Mouse (Mus musculus): ENCODE measurements around the gene Zbtb48. TPM values are rescaled to one million over a fixed set of nuclear protein-coding genes. Genes with fewer than 3 reads are reported as not detected.

The Zbtb48 gene
- polyA plus RNA-seq, 1 experiment from 2014 or later, result 13.7 TPM

DNA sequence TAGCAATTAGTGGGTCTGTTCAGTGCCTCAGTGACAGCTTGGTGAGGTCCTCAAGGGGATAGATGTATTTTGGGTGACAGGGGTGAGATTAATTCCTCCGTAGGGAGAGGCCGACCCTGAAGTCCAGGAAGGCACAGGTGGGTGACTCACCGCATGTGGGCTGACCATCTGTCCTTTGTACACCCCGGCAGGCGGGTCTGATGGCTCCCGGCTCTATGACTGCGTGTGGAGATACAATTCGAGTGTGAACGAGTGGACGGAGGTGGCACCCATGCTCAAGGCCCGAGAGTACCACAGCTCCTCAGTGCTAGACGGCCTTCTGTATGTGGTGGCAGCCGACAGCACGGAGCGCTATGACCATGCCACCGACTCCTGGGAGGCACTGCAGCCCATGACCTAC lies 15.4 kb downstream of the Zbtb48 start:
- Histone ChIP-seq H3K4me2 (replicated peaks; ENCODE audit: low read depth, low read length) (peak overlapping the region; percentile 100), H3K27me3 (replicated peaks; ENCODE audit: insufficient read depth, low read length) (no peaks in the 10 kb centered on the region), H3K27ac (ENCODE audit: low read length) (no peak overlapping the region; the same call in 1 of the 2 replicates), H3K4me3 (ENCODE audit: low read depth, low read length) (no peak overlapping the region), H3K9ac (replicated peaks; ENCODE audit: low read depth) (no peak overlapping the region), H3K9me3 (ENCODE audit: low read length) (no peaks in the 10 kb centered on the region), H3K36me3 (ENCODE audit: insufficient read depth, low read length) (peaks cover 20% of the 10 kb centered on the region), H3K4me1 (ENCODE audit: insufficient read depth, low read depth, low read length) (peaks cover 18% of the 10 kb centered on the region)
- ATAC-seq (no peak), DNase-seq (ENCODE audit: low spot score) (no peak)
- no peak for TF ChIP-seq EP300 (IDR thresholded peaks at IDR 0.05)
- no peak for TF ChIP-seq CTCF (IDR thresholded peaks at IDR 0.05)
- 84% methylated on average over 16 of the region's 16 CpGs for WGBS

DNA sequence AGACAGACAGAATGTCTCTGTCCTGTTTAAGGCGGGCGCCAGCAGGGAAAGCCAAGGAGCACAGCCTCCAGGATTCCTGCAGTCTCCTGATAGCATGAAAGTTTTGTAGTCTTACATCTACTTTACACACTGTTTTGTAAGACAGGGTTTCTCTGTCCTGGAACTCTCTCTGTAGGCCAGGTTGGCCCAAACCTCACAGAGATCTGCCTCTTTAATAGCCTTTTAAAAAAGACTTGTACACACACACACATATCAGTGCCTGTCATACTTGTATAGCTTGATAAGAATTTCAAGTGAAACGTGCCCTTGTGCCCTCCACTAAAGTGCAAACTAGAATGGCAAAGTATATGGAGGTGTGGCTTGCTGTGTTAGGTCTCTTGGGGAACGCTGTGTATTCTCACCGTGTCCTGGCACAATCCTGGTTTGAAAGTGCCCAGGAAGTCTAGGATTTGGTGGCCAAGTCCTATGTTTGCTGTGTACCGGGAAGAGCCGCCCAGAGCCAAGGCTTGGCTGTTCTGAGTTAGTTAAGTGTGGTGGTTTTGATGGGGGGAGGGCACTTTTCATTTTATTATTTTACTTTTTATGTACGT lies 16.2 kb downstream of the Zbtb48 start:
- DNase-seq (ENCODE audit: low spot score), result peak; percentile 65
- Histone ChIP-seq H3K9me3 (ENCODE audit: low read length) (no peaks in the 10 kb centered on the region), H3K36me3 (ENCODE audit: insufficient read depth, low read length) (peaks cover 19% of the 10 kb centered on the region), H3K27ac (ENCODE audit: low read length) (peak overlapping the region; percentile 97), H3K4me3 (ENCODE audit: low read depth, low read length) (peak overlapping the region; percentile 74), H3K27me3 (replicated peaks; ENCODE audit: insufficient read depth, low read length) (no peaks in the 10 kb centered on the region), H3K9ac (replicated peaks; ENCODE audit: low read depth) (peak overlapping the region; percentile 73), H3K4me1 (ENCODE audit: insufficient read depth, low read depth, low read length) (peaks cover 18% of the 10 kb centered on the region), H3K4me2 (replicated peaks; ENCODE audit: low read depth, low read length) (peak overlapping the region; percentile 100)
- TF ChIP-seq EP300 (IDR thresholded peaks at IDR 0.05) (0 out of 2 replicates have a peak, but pooled peaks have one; percentile 29), CTCF (IDR thresholded peaks at IDR 0.05) (no peak)
- no peak; the same call in 1 of the 2 replicates for ATAC-seq
- WGBS, result 51% methylated on average over 8 of the region's 8 CpGs

DNA sequence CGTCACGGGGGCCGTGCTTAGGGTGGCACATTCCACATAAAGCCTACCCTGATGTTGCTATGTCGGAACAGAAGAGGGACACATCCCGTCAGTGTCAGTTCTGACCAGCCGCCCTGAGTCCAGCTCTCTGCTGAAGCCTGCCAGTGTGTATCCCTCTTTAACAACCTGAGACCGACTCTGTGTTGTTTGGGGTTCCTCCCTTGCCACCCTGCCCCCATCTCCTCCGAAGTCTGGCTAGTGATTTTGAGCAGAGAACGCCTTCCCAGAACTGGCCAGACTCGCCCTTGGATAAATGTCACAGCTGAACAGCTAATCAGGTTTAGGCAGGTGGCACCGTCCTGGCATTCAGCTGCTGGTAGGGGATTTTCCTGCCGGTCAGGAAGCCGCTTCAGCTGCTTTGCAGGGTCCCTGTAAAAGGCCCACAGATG lies 16.8 kb downstream of the Zbtb48 start:
- WGBS, result 18% methylated on average over 13 of the region's 13 CpGs
- ATAC-seq, result no peak
- H3K27ac ChIP-seq (ENCODE audit: low read length), result peak overlapping the region; percentile 97
- TF ChIP-seq EP300 (IDR thresholded peaks at IDR 0.05) (0 out of 2 replicates have a peak, but pooled peaks have one; percentile 8), CTCF (IDR thresholded peaks at IDR 0.05) (no peak)
- peak overlapping the region; percentile 100 for H3K4me2 ChIP-seq (replicated peaks; ENCODE audit: low read depth, low read length)
- DNase-seq (ENCODE audit: low spot score), result no peak
- peaks cover 18% of the 10 kb centered on the region for H3K4me1 ChIP-seq (ENCODE audit: insufficient read depth, low read depth, low read length)
- H3K9me3 ChIP-seq (ENCODE audit: low read length), result no peaks in the 10 kb centered on the region
- H3K36me3 ChIP-seq (ENCODE audit: insufficient read depth, low read length), result peaks cover 13% of the 10 kb centered on the region
- H3K9ac ChIP-seq (replicated peaks; ENCODE audit: low read depth), result peak overlapping the region; percentile 73
- peak overlapping the region; percentile 74 for H3K4me3 ChIP-seq (ENCODE audit: low read depth, low read length)
- H3K27me3 ChIP-seq (replicated peaks; ENCODE audit: insufficient read depth, low read length), result no peaks in the 10 kb centered on the region

DNA sequence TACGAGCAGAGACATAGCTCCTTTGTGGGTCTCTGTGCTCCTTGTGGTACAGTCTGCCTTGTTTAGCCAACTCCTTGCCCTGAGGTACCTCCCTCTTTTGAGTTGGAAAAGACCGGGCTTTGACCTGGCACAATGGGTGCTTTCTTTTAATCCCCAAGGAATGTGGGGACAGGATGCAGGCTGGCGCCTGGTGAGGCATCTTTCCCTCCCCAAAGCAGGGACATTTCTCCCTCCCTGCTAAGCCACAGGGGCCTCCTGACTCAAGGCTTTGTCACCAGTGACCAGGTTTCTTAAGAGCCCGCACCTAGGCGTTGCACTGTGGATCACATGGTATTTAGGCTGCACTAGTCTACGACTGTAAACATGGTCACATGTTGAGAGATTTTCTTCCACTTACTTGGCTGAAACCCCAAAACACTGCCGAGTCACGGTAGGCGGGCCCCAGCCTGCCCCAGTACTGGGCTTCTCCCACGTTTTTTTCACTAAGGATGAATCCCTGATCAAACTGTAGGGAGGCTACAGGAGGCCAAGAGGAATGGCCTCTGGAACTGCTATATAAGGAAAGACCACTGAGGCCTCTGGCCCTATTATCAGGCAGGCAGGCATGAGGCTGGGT lies 17.3 kb downstream of the Zbtb48 start:
- Histone ChIP-seq H3K4me3 (ENCODE audit: low read depth, low read length) (peak overlapping the region; percentile 74), H3K9ac (replicated peaks; ENCODE audit: low read depth) (peak overlapping the region; percentile 73), H3K36me3 (ENCODE audit: insufficient read depth, low read length) (peaks cover 8% of the 10 kb centered on the region), H3K4me2 (replicated peaks; ENCODE audit: low read depth, low read length) (peak overlapping the region; percentile 100), H3K4me1 (ENCODE audit: insufficient read depth, low read depth, low read length) (peaks cover 18% of the 10 kb centered on the region), H3K27ac (ENCODE audit: low read length) (peak overlapping the region; percentile 97), H3K9me3 (ENCODE audit: low read length) (no peaks in the 10 kb centered on the region), H3K27me3 (replicated peaks; ENCODE audit: insufficient read depth, low read length) (no peaks in the 10 kb centered on the region)
- peak; percentile 33 for ATAC-seq
- 2% methylated on average over 10 of the region's 10 CpGs for WGBS
- no peak for TF ChIP-seq CTCF (IDR thresholded peaks at IDR 0.05)
- TF ChIP-seq EP300 (IDR thresholded peaks at IDR 0.05), result 0 out of 2 replicates have a peak, but pooled peaks have one; percentile 15
- peak; percentile 91 for DNase-seq (ENCODE audit: low spot score)

DNA sequence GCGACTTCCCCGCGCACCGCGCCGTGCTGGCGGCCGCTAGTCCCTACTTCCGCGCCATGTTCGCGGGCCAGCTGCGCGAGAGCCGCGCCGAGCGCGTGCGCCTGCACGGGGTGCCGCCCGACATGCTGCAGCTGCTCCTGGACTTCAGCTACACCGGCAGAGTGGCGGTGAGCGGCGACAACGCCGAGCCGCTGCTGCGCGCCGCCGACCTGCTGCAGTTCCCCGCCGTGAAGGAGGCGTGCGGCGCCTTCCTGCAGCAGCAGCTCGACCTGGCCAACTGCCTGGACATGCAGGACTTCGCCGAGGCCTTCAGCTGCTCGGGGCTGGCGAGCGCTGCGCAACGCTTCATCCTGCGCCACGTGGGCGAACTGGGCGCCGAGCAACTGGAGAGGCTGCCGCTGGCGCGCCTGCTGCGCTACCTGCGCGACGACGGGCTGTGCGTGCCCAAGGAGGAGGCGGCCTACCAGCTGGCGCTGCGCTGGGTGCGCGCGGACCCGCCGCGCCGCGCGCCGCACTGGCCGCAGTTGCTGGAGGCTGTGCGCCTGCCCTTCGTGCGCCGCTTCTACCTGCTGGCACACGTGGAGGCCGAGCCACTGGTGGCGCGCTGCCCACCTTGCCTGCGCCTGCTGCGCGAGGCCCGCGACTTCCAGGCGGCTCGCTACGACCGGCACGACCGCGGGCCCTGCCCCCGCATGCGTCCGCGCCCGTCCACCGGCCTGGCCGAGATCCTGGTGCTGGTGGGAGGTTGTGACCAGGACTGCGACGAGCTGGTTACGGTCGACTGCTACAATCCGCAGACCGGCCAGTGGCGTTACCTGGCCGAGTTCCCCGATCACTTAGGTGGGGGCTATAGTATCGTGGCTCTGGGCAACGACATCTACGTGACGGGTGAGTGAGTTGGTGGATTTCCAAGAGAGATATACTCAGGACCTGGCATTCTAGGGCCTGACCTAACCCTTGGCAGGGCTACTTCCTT lies 18.1 kb downstream of the Zbtb48 start:
- Histone ChIP-seq H3K27me3 (replicated peaks; ENCODE audit: insufficient read depth, low read length) (no peaks in the 10 kb centered on the region), H3K36me3 (ENCODE audit: insufficient read depth, low read length) (peaks cover 7% of the 10 kb centered on the region), H3K27ac (ENCODE audit: low read length) (peak overlapping the region; percentile 97), H3K4me1 (ENCODE audit: insufficient read depth, low read depth, low read length) (peaks cover 18% of the 10 kb centered on the region), H3K9ac (replicated peaks; ENCODE audit: low read depth) (peak overlapping the region; percentile 73), H3K9me3 (ENCODE audit: low read length) (no peaks in the 10 kb centered on the region), H3K4me3 (ENCODE audit: low read depth, low read length) (peak overlapping the region; percentile 74), H3K4me2 (replicated peaks; ENCODE audit: low read depth, low read length) (peak overlapping the region; percentile 100)
- no peak for TF ChIP-seq CTCF (IDR thresholded peaks at IDR 0.05)
- no peak for TF ChIP-seq EP300 (IDR thresholded peaks at IDR 0.05)
- WGBS, result 2% methylated on average over 106 of the region's 115 CpGs
- peak; percentile 66 for ATAC-seq
- DNase-seq (ENCODE audit: low spot score), result peak; percentile 73

All from lung, postnatal 0 days (tissue).